Mouse (Mus musculus) layer of hippocampus, postnatal 36 days (tissue): ENCODE data around the gene Cyp4b1. TPM values are rescaled to one million over a fixed set of nuclear protein-coding genes. Genes with fewer than 3 reads are reported as not detected.

Source experiments
- total RNA-seq, 2 experiments: library from RNA; stranded (reverse); gene quantifications; 2 replicates each; pipeline ENCODE4 v1.2.3; 2021

Cyp4b1 gene
- total RNA-seq, 2 experiments from 2014 or later: 0.66 to 1.2 TPM

Other genes starting within 250 kb of the Cyp4b1 start
- gene Cyp4a12b, start 236.1 kb downstream of the Cyp4b1 start, total RNA-seq: not detected
- gene Cyp4a30b, start 195.1 kb downstream of the Cyp4b1 start, total RNA-seq: not detected
- not detected for gene Cyp4a14, start 151.6 kb downstream of the Cyp4b1 start, total RNA-seq
- not detected for gene Cyp4a10, start 129.5 kb downstream of the Cyp4b1 start, total RNA-seq
- not detected for gene Cyp4a31, start 84.1 kb downstream of the Cyp4b1 start, total RNA-seq
- not detected for gene Cyp4a32, start 46.8 kb downstream of the Cyp4b1 start, total RNA-seq
- 10 to 100 TPM; 46.9 to 53.8 TPM for gene Efcab14, start 90.0 kb upstream of the Cyp4b1 start, total RNA-seq
- not detected for gene Tex38, start 133.3 kb upstream of the Cyp4b1 start, total RNA-seq
- gene Atpaf1, start 137.1 kb upstream of the Cyp4b1 start, total RNA-seq: 10 to 100 TPM; 49.6 to 60.5 TPM
- gene Mob3c, start 180.4 kb upstream of the Cyp4b1 start, total RNA-seq: 1 to 10 TPM; 4.6 to 5.1 TPM
- 10 to 100 TPM; 43.0 to 45.1 TPM for gene Mknk1, start 191.5 kb upstream of the Cyp4b1 start, total RNA-seq
- under 1 TPM in 1 of 2 experiments, not detected in 1; 0.35 TPM for gene Kncn, start 236.7 kb upstream of the Cyp4b1 start, total RNA-seq
- gene 6430628N08Rik, start 242.9 kb upstream of the Cyp4b1 start, total RNA-seq: not detected